Mouse (Mus musculus): Measurements from ENCODE around the gene Macrod2. TPM values are rescaled to one million over a fixed set of nuclear protein-coding genes. Genes with fewer than 3 reads are reported as not detected.

The Macrod2 gene
- polyA plus RNA-seq, 1 experiment from 2014 or later = 22.7 TPM

DNA sequence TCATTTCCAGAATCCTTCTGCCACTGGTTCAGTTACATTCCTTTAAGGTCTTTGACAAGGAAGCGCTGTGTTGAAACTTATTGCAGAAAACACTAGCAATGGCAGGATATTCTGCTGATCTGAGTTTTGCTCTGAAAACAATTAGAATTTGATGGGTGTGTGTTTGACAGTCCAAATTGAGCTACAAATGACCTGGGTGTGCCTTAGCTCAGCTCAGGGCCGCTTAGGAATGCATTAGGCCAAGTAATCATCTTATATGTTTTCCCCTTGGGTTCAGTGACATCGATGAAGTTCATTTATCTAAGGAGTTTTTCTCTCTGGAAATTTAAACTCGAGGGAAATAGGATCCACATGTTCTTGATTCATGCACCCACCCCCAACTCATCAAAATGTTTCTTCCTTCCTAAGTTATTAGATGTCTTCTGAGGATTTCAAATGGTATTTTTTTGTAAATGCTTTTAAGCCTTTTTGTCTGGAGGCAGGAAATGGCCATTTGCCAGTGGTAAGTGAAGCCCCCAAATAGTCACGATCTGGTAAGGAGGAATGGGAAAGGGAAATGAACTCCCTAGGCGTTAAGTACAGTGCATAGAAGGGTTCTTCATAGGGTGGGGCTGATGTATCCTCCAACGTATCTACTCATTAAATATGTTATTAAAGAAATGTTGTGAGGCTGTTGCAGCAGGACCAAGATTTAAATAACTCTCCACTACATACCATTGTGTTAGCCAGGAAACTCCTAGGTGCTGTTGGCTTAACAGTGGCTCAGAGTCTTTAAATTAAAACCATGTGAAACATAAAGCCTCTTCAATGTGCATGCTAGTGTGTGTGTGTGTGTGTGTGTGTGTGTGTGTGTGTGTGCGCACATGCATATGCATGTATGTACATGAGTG lies 1430.7 kb downstream of the Macrod2 start:
- Histone ChIP-seq H3K27me3 (replicated peaks; ENCODE audit: insufficient read depth, low read length) (no peaks in the 10 kb centered on the region), H3K4me3 (ENCODE audit: low read depth, low read length) (no peak overlapping the region), H3K9ac (replicated peaks; ENCODE audit: low read depth) (no peak overlapping the region), H3K9me3 (ENCODE audit: low read length) (no peaks in the 10 kb centered on the region), H3K4me1 (ENCODE audit: insufficient read depth, low read depth, low read length) (no peaks in the 10 kb centered on the region), H3K4me2 (replicated peaks; ENCODE audit: low read depth, low read length) (no peak overlapping the region), H3K36me3 (ENCODE audit: insufficient read depth, low read length) (no peaks in the 10 kb centered on the region), H3K27ac (ENCODE audit: low read length) (no peak overlapping the region)
- TF ChIP-seq EP300 (IDR thresholded peaks at IDR 0.05) = no peak
- TF ChIP-seq CTCF (IDR thresholded peaks at IDR 0.05) = no peak
- WGBS = 50% methylated on average over 8 of the region's 8 CpGs
- no peak for DNase-seq (ENCODE audit: low spot score)
- ATAC-seq = no peak

DNA sequence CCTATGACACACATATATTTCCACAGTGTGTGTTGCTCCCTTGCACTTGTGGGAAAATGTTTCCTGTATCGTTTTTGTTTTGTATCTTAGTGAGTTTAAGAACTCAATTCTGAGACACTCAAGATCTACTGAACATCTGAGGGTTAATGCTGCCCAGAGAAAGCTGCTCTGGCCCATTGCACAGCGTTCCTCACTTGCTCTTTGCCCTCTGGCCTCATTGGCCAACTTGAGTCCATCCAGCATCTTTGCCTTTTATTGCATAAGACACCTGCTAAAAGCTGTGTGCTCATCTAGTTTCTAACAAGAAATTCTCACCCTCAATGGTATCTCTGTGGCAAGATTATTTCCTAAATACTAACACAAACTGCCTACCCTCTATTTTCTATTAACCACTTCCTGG lies 1435.4 kb downstream of the Macrod2 start:
- no peaks in the 10 kb centered on the region for H3K36me3 ChIP-seq (ENCODE audit: insufficient read depth, low read length)
- DNase-seq (ENCODE audit: low spot score) = no peak
- WGBS = 64% methylated on average over 2 of the region's 2 CpGs
- H3K27me3 ChIP-seq (replicated peaks; ENCODE audit: insufficient read depth, low read length) = no peaks in the 10 kb centered on the region
- H3K4me3 ChIP-seq (ENCODE audit: low read depth, low read length) = no peak overlapping the region
- H3K9me3 ChIP-seq (ENCODE audit: low read length) = no peaks in the 10 kb centered on the region
- no peaks in the 10 kb centered on the region for H3K4me1 ChIP-seq (ENCODE audit: insufficient read depth, low read depth, low read length)
- H3K4me2 ChIP-seq (replicated peaks; ENCODE audit: low read depth, low read length) = no peak overlapping the region
- H3K9ac ChIP-seq (replicated peaks; ENCODE audit: low read depth) = no peak overlapping the region
- no peak overlapping the region for H3K27ac ChIP-seq (ENCODE audit: low read length)
- TF ChIP-seq EP300 (IDR thresholded peaks at IDR 0.05) (no peak), CTCF (IDR thresholded peaks at IDR 0.05) (no peak)
- ATAC-seq = no peak

DNA sequence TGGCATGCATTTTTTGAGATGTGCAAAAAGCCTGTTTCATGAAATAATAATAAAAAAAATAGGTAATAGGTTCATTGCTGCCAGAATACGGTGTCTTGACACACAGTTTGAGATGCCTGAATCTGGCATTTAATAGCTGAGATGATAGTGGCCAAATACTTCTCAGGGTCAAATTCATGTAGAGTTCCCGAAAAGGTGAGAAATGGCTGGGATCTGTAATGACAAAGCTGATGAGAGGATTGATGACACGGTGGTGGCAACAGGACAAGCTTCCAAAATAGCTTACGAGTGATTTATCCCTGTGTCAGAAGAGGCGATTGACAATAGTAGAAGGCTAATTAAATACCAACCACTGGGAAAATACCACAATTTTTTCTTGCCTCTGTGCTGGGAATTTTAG lies 1436.4 kb downstream of the Macrod2 start:
- Histone ChIP-seq H3K4me3 (ENCODE audit: low read depth, low read length) (no peak overlapping the region), H3K9me3 (ENCODE audit: low read length) (no peaks in the 10 kb centered on the region), H3K4me1 (ENCODE audit: insufficient read depth, low read depth, low read length) (no peaks in the 10 kb centered on the region), H3K9ac (replicated peaks; ENCODE audit: low read depth) (no peak overlapping the region), H3K27me3 (replicated peaks; ENCODE audit: insufficient read depth, low read length) (no peaks in the 10 kb centered on the region), H3K36me3 (ENCODE audit: insufficient read depth, low read length) (no peaks in the 10 kb centered on the region), H3K27ac (ENCODE audit: low read length) (no peak overlapping the region), H3K4me2 (replicated peaks; ENCODE audit: low read depth, low read length) (no peak overlapping the region)
- DNase-seq (ENCODE audit: low spot score) (no peak), ATAC-seq (no peak)
- TF ChIP-seq CTCF (IDR thresholded peaks at IDR 0.05) (no peak), EP300 (IDR thresholded peaks at IDR 0.05) (no peak)
- WGBS = 80% methylated on average over 5 of the region's 5 CpGs

DNA sequence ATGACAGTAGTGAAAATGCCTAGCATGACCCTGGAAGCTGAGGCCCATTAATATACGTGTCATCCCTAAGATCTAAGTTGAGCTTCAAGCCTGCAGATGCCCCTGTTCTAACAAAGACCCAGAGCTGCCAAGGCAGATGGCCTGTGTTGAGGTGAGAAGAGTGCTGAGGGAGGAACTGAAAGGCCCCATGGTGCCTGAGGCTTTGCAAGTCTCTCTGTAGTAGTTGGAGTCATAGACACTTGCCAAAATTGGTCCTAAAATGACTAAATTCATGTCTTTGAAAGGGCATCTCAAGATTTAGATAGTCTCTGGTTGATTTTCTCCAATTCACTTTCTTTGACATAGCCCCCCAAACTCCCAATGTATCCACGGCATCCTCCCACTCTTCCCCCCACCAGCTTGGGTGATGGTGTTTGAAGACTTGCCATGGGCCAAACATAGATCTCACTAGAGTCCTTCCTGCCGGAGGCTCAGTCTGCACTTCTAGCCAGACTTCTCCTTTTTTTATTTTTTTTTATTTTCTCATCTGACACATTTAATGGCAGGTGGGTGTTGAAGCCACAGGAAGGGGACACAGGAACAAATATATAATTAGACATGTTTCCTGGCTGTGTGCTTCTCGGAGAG lies 1439.2 kb downstream of the Macrod2 start:
- Histone ChIP-seq H3K9me3 (ENCODE audit: low read length) (no peaks in the 10 kb centered on the region), H3K4me1 (ENCODE audit: insufficient read depth, low read depth, low read length) (no peaks in the 10 kb centered on the region), H3K36me3 (ENCODE audit: insufficient read depth, low read length) (no peaks in the 10 kb centered on the region), H3K4me2 (replicated peaks; ENCODE audit: low read depth, low read length) (no peak overlapping the region), H3K4me3 (ENCODE audit: low read depth, low read length) (no peak overlapping the region), H3K27me3 (replicated peaks; ENCODE audit: insufficient read depth, low read length) (no peaks in the 10 kb centered on the region), H3K9ac (replicated peaks; ENCODE audit: low read depth) (no peak overlapping the region), H3K27ac (ENCODE audit: low read length) (no peak overlapping the region)
- TF ChIP-seq EP300 (IDR thresholded peaks at IDR 0.05) = no peak
- no peak for TF ChIP-seq CTCF (IDR thresholded peaks at IDR 0.05)
- ATAC-seq = no peak
- 80% methylated on average over 4 of the region's 4 CpGs for WGBS
- DNase-seq (ENCODE audit: low spot score) = no peak

DNA sequence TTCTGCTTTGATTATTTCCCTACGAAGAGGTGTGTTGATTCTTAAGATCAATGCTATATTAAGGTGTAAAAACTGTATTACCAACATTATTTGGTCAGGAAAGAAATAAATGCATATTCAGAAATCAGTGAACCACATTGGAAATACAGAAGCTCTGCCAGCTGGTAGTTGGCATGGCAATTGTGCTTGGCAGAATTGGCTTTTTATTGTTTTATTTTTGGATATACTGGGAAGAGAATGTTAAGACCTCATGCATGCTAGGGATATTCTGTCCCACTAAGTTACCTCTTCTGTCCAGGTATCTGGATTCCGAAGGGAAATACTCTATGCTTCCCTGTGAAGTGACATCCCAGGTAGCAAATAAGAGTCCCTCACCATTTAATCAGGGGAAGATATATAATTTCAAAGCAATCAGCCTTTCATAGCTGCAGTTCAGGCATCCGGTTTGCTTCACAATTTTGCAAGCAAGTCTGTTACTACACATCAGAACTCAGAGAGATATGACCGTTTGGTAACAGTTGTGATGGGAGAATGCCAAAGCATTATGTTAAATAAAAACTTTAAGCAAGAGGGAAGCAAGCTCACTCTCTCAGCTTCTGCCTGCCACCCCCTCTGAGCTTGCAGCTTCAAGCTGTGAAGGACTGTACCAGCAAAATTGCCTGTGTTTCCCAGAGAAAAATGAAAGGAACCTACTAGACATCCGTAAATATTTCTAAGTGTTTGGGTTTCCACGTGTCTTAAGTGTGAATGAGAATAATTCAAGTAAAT lies 1449.5 kb downstream of the Macrod2 start:
- H3K36me3 ChIP-seq (ENCODE audit: insufficient read depth, low read length) = no peaks in the 10 kb centered on the region
- no peaks in the 10 kb centered on the region for H3K9me3 ChIP-seq (ENCODE audit: low read length)
- TF ChIP-seq CTCF (IDR thresholded peaks at IDR 0.05) (no peak), EP300 (IDR thresholded peaks at IDR 0.05) (no peak)
- ATAC-seq (no peak), DNase-seq (ENCODE audit: low spot score) (peak; percentile 36)
- H3K27ac ChIP-seq (ENCODE audit: low read length) = no peak overlapping the region
- H3K27me3 ChIP-seq (replicated peaks; ENCODE audit: insufficient read depth, low read length) = no peaks in the 10 kb centered on the region
- no peak overlapping the region for H3K4me3 ChIP-seq (ENCODE audit: low read depth, low read length)
- 56% methylated on average over 6 of the region's 6 CpGs for WGBS
- H3K4me2 ChIP-seq (replicated peaks; ENCODE audit: low read depth, low read length) = no peak overlapping the region
- H3K9ac ChIP-seq (replicated peaks; ENCODE audit: low read depth) = no peak overlapping the region
- no peaks in the 10 kb centered on the region for H3K4me1 ChIP-seq (ENCODE audit: insufficient read depth, low read depth, low read length)

DNA sequence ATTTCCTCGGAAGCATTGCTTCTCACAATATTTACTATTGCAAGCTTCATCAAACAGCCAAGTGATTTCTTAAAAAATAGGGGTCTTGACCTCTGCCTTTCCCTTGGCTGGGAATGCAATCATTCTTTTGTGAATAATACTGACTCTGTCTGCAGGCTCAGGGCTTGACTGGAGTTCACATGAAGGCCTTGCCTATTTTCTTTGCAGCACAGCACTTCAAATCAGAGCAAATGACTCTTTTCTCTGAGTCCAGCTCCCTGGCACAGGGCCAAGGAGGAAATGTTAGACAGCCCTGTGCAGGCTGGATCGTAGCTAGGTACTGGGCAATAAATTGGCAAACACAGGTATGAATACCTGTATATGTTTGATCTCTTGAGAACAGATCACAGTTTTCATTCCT lies 1464.1 kb downstream of the Macrod2 start:
- no peak overlapping the region for H3K9ac ChIP-seq (replicated peaks; ENCODE audit: low read depth)
- H3K4me2 ChIP-seq (replicated peaks; ENCODE audit: low read depth, low read length) = no peak overlapping the region
- H3K27me3 ChIP-seq (replicated peaks; ENCODE audit: insufficient read depth, low read length) = no peaks in the 10 kb centered on the region
- 12% methylated on average over 2 of the region's 2 CpGs for WGBS
- H3K36me3 ChIP-seq (ENCODE audit: insufficient read depth, low read length) = no peaks in the 10 kb centered on the region
- TF ChIP-seq EP300 (IDR thresholded peaks at IDR 0.05) (no peak), CTCF (IDR thresholded peaks at IDR 0.05) (no peak)
- no peak overlapping the region for H3K4me3 ChIP-seq (ENCODE audit: low read depth, low read length)
- no peaks in the 10 kb centered on the region for H3K4me1 ChIP-seq (ENCODE audit: insufficient read depth, low read depth, low read length)
- DNase-seq (ENCODE audit: low spot score) = peak; percentile 24
- H3K27ac ChIP-seq (ENCODE audit: low read length) = no peak overlapping the region
- no peaks in the 10 kb centered on the region for H3K9me3 ChIP-seq (ENCODE audit: low read length)
- peak; percentile 35 for ATAC-seq

Data from lung, postnatal 0 days (tissue).